Comparison of ENCODE assay signal across 8 mouse cellular contexts in genomic region chr14:31428211-31429003, GRCm38 (mm10). TPM values are rescaled to one million over a fixed set of nuclear protein-coding genes. Genes with fewer than 3 reads are reported as not detected.
A peak's percentile ranks its signal among the peaks of the same experiment; 100 is the strongest.
DNase-seq lines count a peak whose midpoint lies in the region; ATAC-seq and TF ChIP-seq lines count a peak whose summit lies in the region.
"Had no signal": no experiment of that assay in that cellular context is flagged by ENCODE, and none has a peak within 500 bp of the region (broad histone marks: within the 10 kb centered on the region; RNA-seq: fewer than 3 reads in every experiment).

No protein-coding gene starts in this region.

- H3K4me1 ChIP-seq in kidney, adult 2 months (ENCODE audit: control insufficient read depth, insufficient read depth, low read length) = peaks cover 51% of the 10 kb centered on the region

- no peaks in the 10 kb centered on the region; the same call in 1 of the 2 replicates for H3K36me3 ChIP-seq in kidney, adult 2 months (ENCODE audit: control insufficient read depth, insufficient read depth, low read length)

- no peaks in the 10 kb centered on the region for H3K27me3 ChIP-seq in kidney, adult 2 months (replicated peaks; ENCODE audit: control insufficient read depth, insufficient read depth, low read length)
- H3K27me3 ChIP-seq: midbrain, embryonic 12.5 days had no signal

- H3K27ac ChIP-seq in kidney, adult 2 months (ENCODE audit: insufficient read depth, low read depth, low read length) = peak overlapping the region; percentile 24
- H3K27ac ChIP-seq: midbrain, embryonic 12.5 days had no signal

- no peak overlapping the region for H3K4me3 ChIP-seq in kidney, adult 2 months (ENCODE audit: insufficient read depth, low read depth, low read length)
- H3K4me3 ChIP-seq: midbrain, embryonic 12.5 days had no signal

- no peak for TF ChIP-seq POLR2A in kidney, adult 2 months (IDR thresholded peaks at IDR 0.05; ENCODE audit: low read depth, low read length)

- intact Hi-C loops in gastrocnemius, postnatal 14 days (cut with DNase I; ENCODE audit: low total_unique reads) = no loop called here
- intact Hi-C loops in left cerebral cortex, postnatal 10 days (cut with DNase I) = no loop called here

- TF ChIP-seq CTCF in kidney, adult 2 months (conservative IDR thresholded peaks at IDR 0.05; ENCODE audit: insufficient read depth, insufficient read length, low read depth, low read length) = no peak

- 24% methylated on average over 15 of the region's 15 CpGs for WGBS in kidney, adult 2 months

- no peak for ATAC-seq in monocyte, adult 5-6 weeks (replicated peaks; ENCODE audit: insufficient number of reproducible peaks, low FRiP score, low TSS enrichment, poor library complexity, severe bottlenecking)

- peak; percentile 38 for DNase-seq in Muller cell, postnatal 12 days (ENCODE audit: inconsistent ontology term)
- peak; percentile 90 for DNase-seq in adrenal gland, postnatal 14 days
- DNase-seq in gastrocnemius, postnatal 14 days = peak; percentile 61
- DNase-seq in kidney, adult 2 months = peak; percentile 93
- DNase-seq in left cerebral cortex, postnatal 10 days (ENCODE audit: extremely low spot score in 1 of 2, low spot score in 2 of 2) = peak; percentile 63 to 83
- peak; percentile 51 for DNase-seq in right cerebral cortex, postnatal 4 days

RNA-seq across cellular contexts. Expression of gene Sh3bp5, which starts 7.5 kb away (rescaled TPM):
- 123 and 142 TPM in 2 replicates for total RNA-seq in adrenal gland, postnatal 14 days (2021)
- 10 to 100 TPM; 50.8 to 56.6 TPM for total RNA-seq in gastrocnemius, postnatal 14 days (2021)
- 33.4 and 43.4 TPM in 2 replicates for polyA plus RNA-seq in kidney, adult 2 months (2012; rRNA removed)
- total RNA-seq in left cerebral cortex, postnatal 10 days (2021) = 10 to 100 TPM; 76.4 to 80.0 TPM
- total RNA-seq in monocyte, adult 5-6 weeks (2017) = 37.1 to 51.1 TPM (median 40.7 TPM) in 3 replicates

Comparison
In these comparisons a context has a peak if more than half of its experiments do, and no peak if none do; other contexts are left out.
1. DNase-seq: peak in every context shown above with its lines; median percentile 93 in kidney, adult 2 months; 90 in adrenal gland, postnatal 14 days; 73 in left cerebral cortex, postnatal 10 days; 61 in gastrocnemius, postnatal 14 days; 51 in right cerebral cortex, postnatal 4 days; 38 in Muller cell, postnatal 12 days.